Mouse (Mus musculus) stomach, embryonic 14.5 days (tissue): Measurements from ENCODE around the gene Hdgfl3. TPM values are rescaled to one million over a fixed set of nuclear protein-coding genes. Genes with fewer than 3 reads are reported as not detected.

Experiments used
- ATAC-seq: fragments of 200-750 bp; cut with Nextera tagmentation; 2 replicates; pipeline ENCODE4 v1.8.0; 2017; ENCODE audit warnings: low read depth, moderate TSS enrichment; ENCODE audit not compliant: insufficient number of reproducible peaks, insufficient read depth, low FRiP score
- H3K27ac ChIP-seq: fragments of 300-500 bp; sonication (generic); 2 replicates; pipeline ENCODE4 v1.5.1; 2014; ENCODE audit warnings: mild to moderate bottlenecking, low read length, moderate library complexity, mixed read lengths
- H3K27me3 ChIP-seq: fragments of 300-500 bp; sonication (generic); 2 replicates; pipeline ENCODE4 v1.6.1; 2014; ENCODE audit warnings: low read length, control low read depth, mixed read lengths; ENCODE audit not compliant: control insufficient read depth, insufficient read depth
- H3K36me3 ChIP-seq: fragments of 300-500 bp; sonication (generic); 2 replicates; pipeline ENCODE4 v1.6.1; 2014; ENCODE audit warnings: mild to moderate bottlenecking, control low read depth, low read length, moderate library complexity, mixed read lengths; ENCODE audit not compliant: control insufficient read depth, insufficient read depth
- H3K4me1 ChIP-seq: fragments of 300-500 bp; sonication (generic); 2 replicates; pipeline ENCODE4 v1.6.1; 2014; ENCODE audit warnings: low read length, control low read depth, mixed read lengths; ENCODE audit not compliant: control insufficient read depth, insufficient read depth
- H3K4me2 ChIP-seq: fragments of 300-500 bp; sonication (generic); replicated peaks from 2 replicates; pipeline ENCODE4 v1.6.1; 2014; ENCODE audit warnings: low read depth, low read length, control low read depth
- H3K4me3 ChIP-seq: fragments of 300-500 bp; sonication (generic); 2 replicates; pipeline ENCODE4 v1.5.1; 2014; ENCODE audit warnings: low read depth, low read length, control low read depth
- H3K9ac ChIP-seq: fragments of 300-500 bp; sonication (generic); replicated peaks from 2 replicates; pipeline ENCODE4 v1.6.1; 2014; ENCODE audit warnings: low read depth, mild to moderate bottlenecking, control low read depth, low read length, moderate library complexity, mixed read lengths
- H3K9me3 ChIP-seq: fragments of 300-500 bp; sonication (generic); 2 replicates; pipeline ENCODE4 v1.6.1; 2016; ENCODE audit warnings: low read depth, low read length, control low read depth; ENCODE audit not compliant: control insufficient read depth
- WGBS: fragments of 180-500 bp; shearing (Covaris S2); extraction: QIAGEN DNeasy Blood & Tissue Kit; methylation state at CpG from one replicate; pipeline ENCODE4 v1.1.7; 2014; 5-methylcytosine and 5-hydroxymethylcytosine counted together
- polyA plus RNA-seq: library from polyadenylated mRNA; unstranded; fragments of >200 nt; fragmentation: Nextera tagmentation; extraction: Ambion mirVana; gene quantifications from 2 replicates; pipeline ENCODE4 v1.2.1, GENCODE M21; 2014

Gene Hdgfl3
- polyA plus RNA-seq, 1 experiment from 2014 or later: 20.2 TPM

GRCm38 (mm10) chr7:81880797-81881196, 53.5 kb downstream of the Hdgfl3 start:
- H3K27ac ChIP-seq: no peak overlapping the region
- WGBS: 88% methylated on average over 4 of the region's 4 CpGs
- no peaks in the 10 kb centered on the region for H3K27me3 ChIP-seq
- no peaks in the 10 kb centered on the region; the same call in 1 of the 2 replicates for H3K36me3 ChIP-seq
- no peak overlapping the region for H3K9ac ChIP-seq
- no peak overlapping the region for H3K4me2 ChIP-seq
- H3K4me1 ChIP-seq: no peaks in the 10 kb centered on the region
- H3K4me3 ChIP-seq: no peak overlapping the region
- ATAC-seq: no peak
- no peaks in the 10 kb centered on the region for H3K9me3 ChIP-seq

DNA sequence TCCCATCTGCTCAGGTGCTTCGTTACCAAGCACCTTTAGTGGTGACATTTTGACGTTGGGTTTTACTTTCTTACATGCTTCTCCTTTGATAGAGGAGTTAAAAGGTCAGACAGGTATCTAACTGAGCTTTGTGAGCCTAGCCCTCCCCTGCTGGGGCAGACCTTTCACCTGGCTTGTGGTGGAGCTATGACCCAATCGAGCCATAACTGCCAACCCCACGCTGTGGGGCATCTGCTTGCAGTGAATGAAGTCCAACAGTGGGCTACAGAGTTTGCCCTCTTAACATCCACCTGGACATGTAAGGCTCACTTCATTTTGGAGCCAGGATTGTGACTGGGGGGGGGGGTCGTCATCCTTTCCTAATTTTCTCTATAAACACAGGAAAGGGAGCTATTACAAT, 54.0 kb downstream of the Hdgfl3 start:
- Histone ChIP-seq H3K4me3 (no peak overlapping the region), H3K27me3 (no peaks in the 10 kb centered on the region), H3K9me3 (no peaks in the 10 kb centered on the region), H3K36me3 (no peaks in the 10 kb centered on the region; the same call in 1 of the 2 replicates), H3K4me1 (no peaks in the 10 kb centered on the region), H3K27ac (no peak overlapping the region), H3K9ac (no peak overlapping the region), H3K4me2 (no peak overlapping the region)
- WGBS: 83% methylated on average over 5 of the region's 5 CpGs
- no peak for ATAC-seq

GRCm38 (mm10) chr7:81875372-81875771, 58.9 kb downstream of the Hdgfl3 start:
- Histone ChIP-seq H3K36me3 (no peaks in the 10 kb centered on the region), H3K4me3 (no peak overlapping the region), H3K27ac (no peak overlapping the region), H3K9ac (no peak overlapping the region), H3K27me3 (no peaks in the 10 kb centered on the region), H3K9me3 (no peaks in the 10 kb centered on the region), H3K4me2 (no peak overlapping the region), H3K4me1 (0 out of 2 replicates have a peak, but pooled peaks cover 3% of the 10 kb centered on the region)
- ATAC-seq: no peak
- WGBS: 48% methylated on average over 9 of the region's 9 CpGs

GRCm38 (mm10) chr7:81874636-81875035, 59.6 kb downstream of the Hdgfl3 start:
- 80% methylated on average over 6 of the region's 6 CpGs for WGBS
- no peak overlapping the region for H3K4me2 ChIP-seq
- no peak overlapping the region for H3K27ac ChIP-seq
- 0 out of 2 replicates have a peak, but pooled peaks cover 3% of the 10 kb centered on the region for H3K4me1 ChIP-seq
- no peak for ATAC-seq
- H3K27me3 ChIP-seq: no peaks in the 10 kb centered on the region
- H3K9ac ChIP-seq: no peak overlapping the region
- H3K4me3 ChIP-seq: no peak overlapping the region
- no peaks in the 10 kb centered on the region for H3K36me3 ChIP-seq
- no peaks in the 10 kb centered on the region for H3K9me3 ChIP-seq

DNA sequence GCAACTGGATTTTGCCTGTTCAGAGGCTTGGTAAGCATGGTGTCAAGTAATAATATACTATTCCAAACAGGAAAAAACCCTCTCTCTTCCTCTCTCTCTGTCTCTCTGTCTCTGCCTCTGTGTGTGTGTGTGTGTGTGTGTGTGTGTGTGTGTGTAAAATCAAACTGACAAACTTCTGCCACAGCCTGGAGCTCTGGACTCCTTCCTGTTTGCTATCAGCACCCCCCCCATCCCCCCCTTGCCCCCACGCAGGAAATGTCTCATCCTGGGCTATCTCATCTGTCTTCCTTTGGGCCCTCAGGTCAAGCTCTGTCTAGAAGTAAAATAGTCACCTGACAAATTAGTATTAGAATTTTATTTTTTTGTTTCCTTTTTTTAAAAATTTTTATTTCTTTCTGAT, 60.5 kb downstream of the Hdgfl3 start:
- no peaks in the 10 kb centered on the region for H3K9me3 ChIP-seq

GRCm38 (mm10) chr7:81872493-81873013, 61.7 kb downstream of the Hdgfl3 start:
- 0 out of 2 replicates have a peak, but pooled peaks have one; percentile 72 for ATAC-seq
- Histone ChIP-seq H3K4me3 (no peak overlapping the region), H3K36me3 (no peaks in the 10 kb centered on the region), H3K27me3 (no peaks in the 10 kb centered on the region), H3K9ac (no peak overlapping the region), H3K27ac (no peak overlapping the region), H3K4me2 (no peak overlapping the region), H3K4me1 (0 out of 2 replicates have a peak, but pooled peaks cover 3% of the 10 kb centered on the region), H3K9me3 (no peaks in the 10 kb centered on the region)
- WGBS: 36% methylated on average over 13 of the region's 13 CpGs

More for the DNA sequence above, 60.5 kb downstream of the Hdgfl3 start:
- Histone ChIP-seq H3K36me3 (no peaks in the 10 kb centered on the region), H3K4me3 (no peak overlapping the region), H3K9ac (no peak overlapping the region), H3K27me3 (no peaks in the 10 kb centered on the region), H3K27ac (no peak overlapping the region), H3K4me1 (0 out of 2 replicates have a peak, but pooled peaks cover 3% of the 10 kb centered on the region), H3K4me2 (no peak overlapping the region)
- WGBS: 21% methylated on average over 1 of the region's 1 CpGs
- ATAC-seq: no peak

DNA sequence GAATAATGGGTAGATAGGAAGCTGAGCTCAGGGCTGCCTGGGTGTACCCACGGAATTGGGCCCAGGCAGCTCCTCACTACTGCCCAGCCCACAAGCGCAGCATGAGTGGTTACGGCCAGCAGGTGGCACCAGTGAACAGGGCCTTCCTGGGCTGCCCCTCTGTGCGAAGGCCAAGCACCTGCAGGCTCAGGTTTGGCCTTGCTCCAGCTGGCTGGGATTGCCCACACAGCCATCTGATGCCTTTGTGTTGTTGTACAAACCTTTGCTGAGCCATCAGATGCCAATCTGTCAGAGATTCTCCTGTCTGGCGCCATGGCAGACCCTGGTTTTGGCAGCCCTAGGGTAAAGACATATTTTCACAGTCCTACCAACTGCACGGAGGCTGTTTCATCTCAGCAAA, 66.1 kb downstream of the Hdgfl3 start:
- Histone ChIP-seq H3K27ac (no peak overlapping the region), H3K4me1 (0 out of 2 replicates have a peak, but pooled peaks cover 3% of the 10 kb centered on the region), H3K9ac (no peak overlapping the region), H3K27me3 (no peaks in the 10 kb centered on the region), H3K9me3 (no peaks in the 10 kb centered on the region), H3K4me3 (no peak overlapping the region), H3K4me2 (no peak overlapping the region), H3K36me3 (no peaks in the 10 kb centered on the region)
- peak; percentile 50 for ATAC-seq
- WGBS: 28% methylated on average over 6 of the region's 6 CpGs

- 82% methylated on average over 9 of the region's 9 CpGs for WGBS
- Histone ChIP-seq H3K4me2 (no peak overlapping the region), H3K27me3 (no peaks in the 10 kb centered on the region), H3K9me3 (no peaks in the 10 kb centered on the region), H3K9ac (no peak overlapping the region), H3K36me3 (no peaks in the 10 kb centered on the region), H3K4me1 (no peaks in the 10 kb centered on the region), H3K4me3 (no peak overlapping the region), H3K27ac (no peak overlapping the region)
- ATAC-seq: no peak
Observed at GRCm38 (mm10) chr7:81867231-81867930, 66.9 kb downstream of the Hdgfl3 start.
